10 mouse cellular contexts compared by ENCODE assay signal in genomic region chr2:153425998-153426670, GRCm38 (mm10).
DNase-seq lines count a peak whose midpoint lies in the region; ATAC-seq and TF ChIP-seq lines count a peak whose summit lies in the region.
"Had no signal": no experiment of that assay in that cellular context is flagged by ENCODE, and none has a peak within 500 bp of the region (broad histone marks: within the 10 kb centered on the region; RNA-seq: fewer than 3 reads in every experiment).

No protein-coding gene starts in this region.

- 12% methylated on average over 9 of the region's 9 CpGs for WGBS in forebrain, embryonic 12.5 days

- no peak overlapping the region for H3K4me3 ChIP-seq in forebrain, embryonic 12.5 days (replicated peaks)
- H3K4me3 ChIP-seq in left cerebral cortex, adult 2 months = no peak overlapping the region
- H3K4me3 ChIP-seq: myocyte had no signal

- ATAC-seq in forebrain, embryonic 12.5 days (ENCODE audit: low FRiP score) = peak; percentile 74
- ATAC-seq: Patski had no signal

- no peak for TF ChIP-seq CTCF in left cerebral cortex, adult 2 months (IDR thresholded peaks at IDR 0.05)

- peak; percentile 48 to 71 for DNase-seq in layer of hippocampus, adult 18-20 months (ENCODE audit: low spot score in 2 of 2)
- DNase-seq in layer of hippocampus, postnatal 25 days (ENCODE audit: extremely low spot score in 1 of 2, low spot score in 1 of 2) = no peak
- DNase-seq in left cerebral cortex, adult 2 months (ENCODE audit: extremely low spot score in 1 of 2, low spot score in 2 of 2) = peak in 1 of 2 experiments; percentile 51
- DNase-seq in right cerebral cortex, postnatal 14 days = peak; percentile 27
- no peak for DNase-seq in spleen, postnatal 10 days (ENCODE audit: low spot score in 2 of 2)
- DNase-seq in cerebellum, adult 8-10 months = no peak
- DNase-seq in kidney, adult 9 months = no peak

- peaks cover 49% of the 10 kb centered on the region for H3K36me3 ChIP-seq in forebrain, embryonic 12.5 days (replicated peaks)

- H3K9me3 ChIP-seq in forebrain, embryonic 12.5 days = no peaks in the 10 kb centered on the region

- H3K9ac ChIP-seq in forebrain, embryonic 12.5 days = peak overlapping the region; percentile 36

- H3K4me2 ChIP-seq in forebrain, embryonic 12.5 days = peak overlapping the region; percentile 33

- peaks cover 59% of the 10 kb centered on the region for H3K4me1 ChIP-seq in forebrain, embryonic 12.5 days

- no peaks in the 10 kb centered on the region for H3K27me3 ChIP-seq in forebrain, embryonic 12.5 days
- H3K27me3 ChIP-seq: Patski had no signal

- intact Hi-C loops in left cerebral cortex, adult 2 months (cut with DNase I) = no loop called here

- H3K27ac ChIP-seq in forebrain, embryonic 12.5 days = peak overlapping the region; percentile 94
- peak overlapping the region; percentile 56 for H3K27ac ChIP-seq in left cerebral cortex, adult 2 months

Comparison
In these comparisons a context has a peak if more than half of its experiments do, and no peak if none do; other contexts are left out.
1. DNase-seq: peak in layer of hippocampus, adult 18-20 months (2 of 2) and right cerebral cortex, postnatal 14 days (single experiment); none in layer of hippocampus, postnatal 25 days (0 of 2), spleen, postnatal 10 days (0 of 2), cerebellum, adult 8-10 months (single experiment) and kidney, adult 9 months (single experiment).